In the genomic region with DNA sequence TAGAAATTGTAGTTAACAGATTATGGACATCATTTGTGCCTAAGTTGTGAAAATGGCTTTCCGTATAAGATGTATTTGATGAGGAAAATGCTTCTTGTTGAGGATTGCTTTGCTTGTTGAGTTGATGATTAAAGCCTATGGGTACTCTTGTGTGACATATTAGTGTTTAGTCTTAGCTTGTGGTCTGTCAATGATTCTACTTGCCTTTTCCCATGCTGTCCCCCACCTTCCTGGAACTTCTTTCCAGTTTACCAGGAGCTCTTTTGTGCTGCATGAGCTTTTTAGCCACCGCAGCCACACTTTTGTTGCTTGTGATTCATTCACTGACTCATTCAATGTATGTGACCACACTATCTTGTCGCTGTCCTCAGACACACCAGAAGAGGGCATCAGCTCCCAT, we compare ENCODE assay signal across 18 mouse cellular contexts. TPM values are rescaled to one million over a fixed set of nuclear protein-coding genes. Genes with fewer than 3 reads are reported as not detected.
A peak's percentile ranks its signal among the peaks of the same experiment; 100 is the strongest.
DNase-seq lines count a peak whose midpoint lies in the region; ATAC-seq and TF ChIP-seq lines count a peak whose summit lies in the region.
"Had no signal": no experiment of that assay in that cellular context is flagged by ENCODE, and none has a peak within 500 bp of the region (broad histone marks: within the 10 kb centered on the region; RNA-seq: fewer than 3 reads in every experiment).

No protein-coding gene starts in this region.

- TF ChIP-seq EP300 in liver, embryonic 14.5 days (IDR thresholded peaks at IDR 0.05; ENCODE audit: low read depth): no peak

- no peak overlapping the region for H3K4me3 ChIP-seq in hindbrain, postnatal 0 days (ENCODE audit: low read length)
- H3K4me3 ChIP-seq in hindbrain, embryonic 10.5 days: no peak overlapping the region
- H3K4me3 ChIP-seq in liver, embryonic 14.5 days (ENCODE audit: insufficient read depth in 1 of 2, low read depth in 2 of 2, low read length in 2 of 2): no peak overlapping the region
- H3K4me3 ChIP-seq in liver, embryonic 12.5 days: no peak overlapping the region
- no peak overlapping the region for H3K4me3 ChIP-seq in kidney, embryonic 15.5 days (replicated peaks)
- H3K4me3 ChIP-seq in lung, adult 2 months (replicated peaks; ENCODE audit: extremely low read depth, low read depth, low read length): no peak overlapping the region
- H3K4me3 ChIP-seq: forebrain, embryonic 10.5 days; gastrocnemius, adult 2 months; heart, embryonic 13.5 days; hindbrain, embryonic 15.5 days; midbrain, embryonic 10.5 days had no signal

- H3K36me3 ChIP-seq in hindbrain, postnatal 0 days (ENCODE audit: insufficient read depth, low read length): no peaks in the 10 kb centered on the region; the same call in 1 of the 2 replicates
- H3K36me3 ChIP-seq in hindbrain, embryonic 10.5 days: peaks cover 66% of the 10 kb centered on the region
- peaks cover 5% of the 10 kb centered on the region for H3K36me3 ChIP-seq in liver, embryonic 14.5 days (replicated peaks; ENCODE audit: control insufficient read depth, insufficient read depth, low read depth)
- H3K36me3 ChIP-seq in liver, embryonic 12.5 days: peaks cover 59% of the 10 kb centered on the region
- peaks cover 43% of the 10 kb centered on the region; the same call in 1 of the 2 replicates for H3K36me3 ChIP-seq in kidney, embryonic 15.5 days

- no peak overlapping the region for H3K4me2 ChIP-seq in hindbrain, postnatal 0 days (ENCODE audit: low read depth, low read length)
- H3K4me2 ChIP-seq in liver, embryonic 14.5 days (ENCODE audit: low read depth): no peak overlapping the region
- no peak overlapping the region for H3K4me2 ChIP-seq in liver, embryonic 12.5 days
- H3K4me2 ChIP-seq in kidney, embryonic 15.5 days: no peak overlapping the region
- H3K4me2 ChIP-seq: heart, embryonic 13.5 days; hindbrain, embryonic 15.5 days had no signal

- TF ChIP-seq POLR2A in lung, adult 2 months (IDR thresholded peaks at IDR 0.05; ENCODE audit: borderline replicate concordance, extremely low read depth, low read depth, low read length): no peak

- H3K9ac ChIP-seq in hindbrain, postnatal 0 days (replicated peaks; ENCODE audit: low read length): no peak overlapping the region
- H3K9ac ChIP-seq in liver, embryonic 14.5 days (replicated peaks): no peak overlapping the region
- H3K9ac ChIP-seq in liver, embryonic 12.5 days: no peak overlapping the region
- no peak overlapping the region for H3K9ac ChIP-seq in kidney, embryonic 15.5 days
- H3K9ac ChIP-seq: heart, embryonic 13.5 days; hindbrain, embryonic 15.5 days had no signal

- no peaks in the 10 kb centered on the region for H3K27me3 ChIP-seq in hindbrain, postnatal 0 days (ENCODE audit: insufficient read depth, low read length)
- no peaks in the 10 kb centered on the region for H3K27me3 ChIP-seq in hindbrain, embryonic 10.5 days (ENCODE audit: insufficient read depth, poor library complexity, severe bottlenecking)
- no peaks in the 10 kb centered on the region for H3K27me3 ChIP-seq in liver, embryonic 14.5 days (ENCODE audit: control insufficient read depth, insufficient read depth, low read length)
- H3K27me3 ChIP-seq in liver, embryonic 12.5 days (replicated peaks): no peaks in the 10 kb centered on the region
- no peaks in the 10 kb centered on the region for H3K27me3 ChIP-seq in kidney, embryonic 15.5 days
- H3K27me3 ChIP-seq: heart, embryonic 13.5 days; hindbrain, embryonic 15.5 days had no signal

- WGBS in hindbrain, postnatal 0 days: 95% methylated on average over 3 of the region's 3 CpGs
- 95% methylated on average over 3 of the region's 3 CpGs for whole genome bisulfite sequencing in hindbrain, embryonic 10.5 days
- WGBS in liver, embryonic 14.5 days (ENCODE audit: insufficient replicate concordance): 86% methylated on average over 3 of the region's 3 CpGs
- WGBS in liver, embryonic 12.5 days (ENCODE audit: insufficient replicate concordance): 90% methylated on average over 3 of the region's 3 CpGs
- 83% methylated on average over 3 of the region's 3 CpGs for WGBS in kidney, embryonic 15.5 days
- WGBS in lung, adult 2 months: 96% methylated on average over 3 of the region's 3 CpGs

- TF ChIP-seq CTCF in hindbrain, postnatal 0 days (IDR thresholded peaks at IDR 0.05; ENCODE audit: low read depth): 0 out of 2 replicates have a peak, but pooled peaks have one; percentile 16
- 0 out of 2 replicates have a peak, but pooled peaks have one; percentile 2 for TF ChIP-seq CTCF in liver, embryonic 14.5 days (IDR thresholded peaks at IDR 0.05; ENCODE audit: low read depth)
- TF ChIP-seq CTCF in lung, adult 2 months (IDR thresholded peaks at IDR 0.05; ENCODE audit: insufficient read depth, low read length): no peak

- H3K4me1 ChIP-seq in hindbrain, postnatal 0 days (ENCODE audit: insufficient read depth, low read length): no peaks in the 10 kb centered on the region
- H3K4me1 ChIP-seq in hindbrain, embryonic 10.5 days (replicated peaks): no peaks in the 10 kb centered on the region
- no peaks in the 10 kb centered on the region for H3K4me1 ChIP-seq in liver, embryonic 14.5 days (replicated peaks; ENCODE audit: control insufficient read depth in 2 of 2, insufficient read depth in 2 of 2, low read length in 1 of 2)
- no peaks in the 10 kb centered on the region for H3K4me1 ChIP-seq in liver, embryonic 12.5 days
- no peaks in the 10 kb centered on the region for H3K4me1 ChIP-seq in kidney, embryonic 15.5 days
- H3K4me1 ChIP-seq in lung, adult 2 months (ENCODE audit: control insufficient read depth, insufficient read depth, low read length): no peaks in the 10 kb centered on the region
- H3K4me1 ChIP-seq: forebrain, embryonic 10.5 days; hindbrain, embryonic 15.5 days; midbrain, embryonic 10.5 days had no signal

- no peak for ATAC-seq in hindbrain, postnatal 0 days
- ATAC-seq in liver, embryonic 14.5 days (ENCODE audit: insufficient read depth): no peak
- ATAC-seq in liver, embryonic 12.5 days: no peak
- peak; percentile 70; the same call in 1 of the 2 replicates for ATAC-seq in kidney, embryonic 15.5 days (replicated peaks; ENCODE audit: low FRiP score)

- no peak overlapping the region for H3K27ac ChIP-seq in hindbrain, postnatal 0 days
- no peak overlapping the region for H3K27ac ChIP-seq in hindbrain, embryonic 10.5 days
- H3K27ac ChIP-seq in liver, embryonic 14.5 days: no peak overlapping the region
- no peak overlapping the region for H3K27ac ChIP-seq in liver, embryonic 12.5 days
- H3K27ac ChIP-seq in kidney, embryonic 15.5 days: peak overlapping the region; percentile 25; the same call in 1 of the 2 replicates
- H3K27ac ChIP-seq: forebrain, embryonic 10.5 days; gastrocnemius, adult 2 months; heart, embryonic 13.5 days; hindbrain, embryonic 15.5 days; macrophage; midbrain, embryonic 10.5 days had no signal

- no peaks in the 10 kb centered on the region for H3K9me3 ChIP-seq in hindbrain, postnatal 0 days (ENCODE audit: low read length)
- H3K9me3 ChIP-seq in hindbrain, embryonic 10.5 days: no peaks in the 10 kb centered on the region
- no peaks in the 10 kb centered on the region for H3K9me3 ChIP-seq in liver, embryonic 14.5 days (ENCODE audit: control insufficient read depth, low read length)
- H3K9me3 ChIP-seq in liver, embryonic 12.5 days (replicated peaks): no peaks in the 10 kb centered on the region
- no peaks in the 10 kb centered on the region for H3K9me3 ChIP-seq in kidney, embryonic 15.5 days (replicated peaks)
- H3K9me3 ChIP-seq: forebrain, embryonic 10.5 days; heart, embryonic 13.5 days; hindbrain, embryonic 15.5 days; midbrain, embryonic 10.5 days had no signal

- no peak for DNase-seq in hindbrain, postnatal 0 days (ENCODE audit: low spot score)
- DNase-seq in hindbrain, embryonic 10.5 days (ENCODE audit: low spot score): no peak
- no peak for DNase-seq in liver, embryonic 14.5 days (ENCODE audit: low read depth in 3 of 3, low spot score in 3 of 3)
- DNase-seq in yolk sac, embryonic 10.5 days (ENCODE audit: low spot score): peak; percentile 32
- DNase-seq in lung, adult 2 months: no peak
- DNase-seq: adrenal gland, adult 2 months; cerebellum, adult 2 months; gastrocnemius, adult 2 months; right cerebral cortex, postnatal 4 days had no signal

RNA-seq across cellular contexts. Expression of a gene that starts 53.2 kb away (rescaled TPM):
- total RNA-seq in hindbrain, postnatal 0 days (2014; rRNA removed): 20.1 and 25.6 TPM in 2 replicates
- 30.0 and 34.6 TPM in 2 replicates for polyA plus RNA-seq in hindbrain, postnatal 0 days (2015; fragmentation: Nextera tagmentation; extraction: Ambion mirVana)
- 65.0 and 66.0 TPM in 2 replicates for polyA plus RNA-seq in hindbrain, embryonic 10.5 days (2016; fragmentation: Nextera tagmentation; extraction: Ambion mirVana)
- polyA plus RNA-seq in liver, embryonic 14.5 days (2012; rRNA removed): 13.4 and 16.4 TPM in 2 replicates
- polyA plus RNA-seq in liver, embryonic 14.5 days (2014; fragmentation: Nextera tagmentation; extraction: Ambion mirVana): 14.4 and 19.7 TPM in 2 replicates
- 39.2 and 40.1 TPM in 2 replicates for polyA plus RNA-seq in liver, embryonic 12.5 days (2016; fragmentation: Nextera tagmentation; extraction: Ambion mirVana)
- polyA plus RNA-seq in kidney, embryonic 15.5 days (2015; fragmentation: Nextera tagmentation; extraction: Ambion mirVana): 72.9 and 73.1 TPM in 2 replicates
- polyA plus RNA-seq in lung, adult 2 months (2012; rRNA removed): 27.3 and 34.7 TPM in 2 replicates

RNA-seq across cellular contexts. Expression of a gene that starts 59.4 kb away (rescaled TPM):
- total RNA-seq in hindbrain, postnatal 0 days (2014; rRNA removed): 14.1 and 22.7 TPM in 2 replicates
- polyA plus RNA-seq in hindbrain, postnatal 0 days (2015; fragmentation: Nextera tagmentation; extraction: Ambion mirVana): 4.4 and 5.0 TPM in 2 replicates
- polyA plus RNA-seq in hindbrain, embryonic 10.5 days (2016; fragmentation: Nextera tagmentation; extraction: Ambion mirVana): 19.3 and 21.9 TPM in 2 replicates
- 0.48 and 0.60 TPM in 2 replicates for polyA plus RNA-seq in liver, embryonic 14.5 days (2012; rRNA removed)
- 0.27 and 0.43 TPM in 2 replicates for polyA plus RNA-seq in liver, embryonic 14.5 days (2014; fragmentation: Nextera tagmentation; extraction: Ambion mirVana)
- polyA plus RNA-seq in liver, embryonic 12.5 days (2016; fragmentation: Nextera tagmentation; extraction: Ambion mirVana): 1.0 and 1.2 TPM in 2 replicates
- polyA plus RNA-seq in kidney, embryonic 15.5 days (2015; fragmentation: Nextera tagmentation; extraction: Ambion mirVana): 10.3 and 11.8 TPM in 2 replicates
- polyA plus RNA-seq in lung, adult 2 months (2012; rRNA removed): 1.8 and 2.1 TPM in 2 replicates
- total RNA-seq: granulocyte monocyte progenitor cell, adult 5-6 weeks; monocyte, adult 5-6 weeks had no signal
- polyA plus RNA-seq: macrophage had no signal
